Mouse (Mus musculus): ENCODE measurements around the gene Rasgef1b.

DNA sequence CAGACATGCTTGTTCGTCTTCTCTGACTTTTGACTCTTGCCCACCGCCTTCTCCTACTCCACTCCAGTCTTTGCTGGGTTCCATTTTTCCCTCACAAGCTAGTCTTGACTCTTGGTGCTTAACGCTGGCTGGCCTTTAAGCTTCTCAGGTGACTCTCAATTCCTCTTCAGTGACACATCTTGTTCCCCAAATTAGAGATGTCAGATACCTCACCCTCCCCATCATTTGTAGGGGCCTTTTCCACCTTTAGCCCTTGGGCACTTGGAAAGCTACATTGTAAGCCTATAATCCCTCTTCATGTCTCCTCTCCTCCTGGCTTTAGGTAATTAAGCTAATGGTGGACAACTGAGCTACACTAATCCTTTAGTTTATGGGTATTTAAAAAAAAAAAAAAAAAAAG is 338.6 kb downstream of the Rasgef1b start:
- TF ChIP-seq CTCF (IDR thresholded peaks at IDR 0.05) (no peak), EP300 (IDR thresholded peaks at IDR 0.05) (no peak)

Measured in lung, postnatal 0 days (tissue).